Mouse (Mus musculus) forebrain, embryonic 16.5 days (tissue): ENCODE data around the gene Elmsan1. TPM values are rescaled to one million over a fixed set of nuclear protein-coding genes. Genes with fewer than 3 reads are reported as not detected.

Experiments used
- ATAC-seq: fragments of 200-750 bp; cut with Nextera tagmentation; 2 replicates; pipeline ENCODE4 v1.8.0; 2017; ENCODE audit warnings: mild to moderate bottlenecking, moderate library complexity
- H3K27ac ChIP-seq: fragments of 300-500 bp; sonication (generic); 2 replicates; pipeline ENCODE4 v1.5.1; 2014; ENCODE audit warnings: low read length, control low read depth
- H3K27me3 ChIP-seq: fragments of 300-500 bp; sonication (generic); replicated peaks from 2 replicates; pipeline ENCODE4 v1.6.1; 2014; ENCODE audit warnings: low read length; ENCODE audit not compliant: control insufficient read depth, insufficient read depth
- H3K36me3 ChIP-seq: fragments of 300-500 bp; sonication (generic); 2 replicates; pipeline ENCODE4 v1.6.1; 2014; ENCODE audit not compliant: control insufficient read depth, insufficient read depth
- H3K4me1 ChIP-seq: fragments of 300-500 bp; sonication (generic); replicated peaks from 2 replicates; pipeline ENCODE4 v1.6.1; 2014; ENCODE audit warnings: low read length; ENCODE audit not compliant: control insufficient read depth, insufficient read depth
- H3K4me2 ChIP-seq: fragments of 300-500 bp; sonication (generic); 2 replicates; pipeline ENCODE4 v1.6.1; 2014; ENCODE audit warnings: mild to moderate bottlenecking, low read length, control low read depth
- H3K4me3 ChIP-seq: fragments of 300-500 bp; sonication (generic); replicated peaks from 2 replicates; pipeline ENCODE4 v1.5.1; 2014; ENCODE audit warnings: mild to moderate bottlenecking, low read length, control low read depth
- H3K9ac ChIP-seq: fragments of 300-500 bp; sonication (generic); replicated peaks from 2 replicates; pipeline ENCODE4 v1.6.1; 2014; ENCODE audit warnings: low read depth, low read length, control low read depth
- H3K9me3 ChIP-seq: fragments of 300-500 bp; sonication (generic); 2 replicates; pipeline ENCODE4 v1.6.1; 2016; ENCODE audit warnings: low read length; ENCODE audit not compliant: control insufficient read depth
- WGBS: fragments of 180-500 bp; shearing (Covaris S2); extraction: QIAGEN DNeasy Blood & Tissue Kit; methylation state at CpG from one replicate; pipeline ENCODE4 v1.1.7; 2014; 5-methylcytosine and 5-hydroxymethylcytosine counted together
- polyA plus RNA-seq: library from polyadenylated mRNA; unstranded; fragments of >200 nt; fragmentation: Nextera tagmentation; extraction: Ambion mirVana; gene quantifications from 2 replicates; pipeline ENCODE4 v1.2.1, GENCODE M21; 2015

Elmsan1 gene
- polyA plus RNA-seq, 1 experiment from 2014 or later: 3.8 TPM

DNA sequence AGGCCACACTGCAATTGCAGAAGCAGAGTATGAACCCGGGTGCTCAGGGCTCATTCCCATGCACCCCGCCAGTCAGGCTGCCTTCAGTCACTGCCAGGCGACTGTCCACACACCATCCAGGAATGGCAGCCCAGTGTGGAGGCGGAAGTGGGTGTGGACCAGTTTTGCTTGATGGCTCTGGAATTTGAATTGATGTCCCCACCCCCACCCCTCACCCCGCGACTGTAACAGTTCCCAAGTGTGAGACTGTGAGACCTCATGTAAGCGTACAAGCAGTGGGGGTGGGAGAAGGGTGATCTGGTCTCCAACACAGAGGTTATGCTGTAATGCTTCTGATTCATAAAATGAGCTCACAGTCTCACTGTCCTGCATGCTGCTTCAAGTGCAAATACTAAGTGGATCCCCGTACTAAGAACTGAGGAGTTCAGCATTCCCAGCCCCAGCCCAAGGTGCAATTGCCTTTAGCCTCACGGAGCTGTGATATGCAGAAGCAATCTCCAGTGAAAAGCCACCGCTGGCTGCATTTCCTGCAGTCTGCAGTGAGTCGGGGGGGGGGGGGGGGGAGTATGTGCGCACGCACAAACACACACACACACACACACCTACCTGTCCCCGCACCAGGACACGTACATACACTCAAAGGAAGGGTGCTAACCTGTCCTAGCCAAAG lies 28.4 kb downstream of the Elmsan1 start:
- peaks cover 65% of the 10 kb centered on the region for H3K4me1 ChIP-seq
- H3K9ac ChIP-seq: no peak overlapping the region; the same call in 1 of the 2 replicates
- peak overlapping the region; percentile 4; the same call in 1 of the 2 replicates for H3K4me2 ChIP-seq
- H3K27ac ChIP-seq: no peak overlapping the region
- no peaks in the 10 kb centered on the region for H3K27me3 ChIP-seq
- 54% methylated on average over 14 of the region's 15 CpGs for WGBS
- ATAC-seq: no peak
- no peak overlapping the region for H3K4me3 ChIP-seq
- H3K9me3 ChIP-seq: no peaks in the 10 kb centered on the region
- no peaks in the 10 kb centered on the region for H3K36me3 ChIP-seq

- Histone ChIP-seq H3K9ac (no peak overlapping the region), H3K27ac (no peak overlapping the region), H3K4me2 (no peak overlapping the region), H3K36me3 (no peaks in the 10 kb centered on the region), H3K27me3 (no peaks in the 10 kb centered on the region), H3K9me3 (no peaks in the 10 kb centered on the region), H3K4me3 (no peak overlapping the region), H3K4me1 (peaks cover 58% of the 10 kb centered on the region)
- ATAC-seq: no peak
- 72% methylated on average over 14 of the region's 14 CpGs for WGBS
Observed at GRCm38 (mm10) chr12:84188881-84189444, 29.7 kb downstream of the Elmsan1 start.

GRCm38 (mm10) chr12:84187752-84188601 lies 30.7 kb downstream of the Elmsan1 start:
- Histone ChIP-seq H3K4me3 (no peak overlapping the region), H3K4me1 (peaks cover 58% of the 10 kb centered on the region), H3K4me2 (no peak overlapping the region), H3K27ac (peak overlapping the region; percentile 48; the same call in 1 of the 2 replicates), H3K9me3 (no peaks in the 10 kb centered on the region), H3K9ac (no peak overlapping the region), H3K27me3 (no peaks in the 10 kb centered on the region), H3K36me3 (no peaks in the 10 kb centered on the region)
- 57% methylated on average over 15 of the region's 15 CpGs for WGBS
- ATAC-seq: no peak

GRCm38 (mm10) chr12:84186950-84187349 lies 31.7 kb downstream of the Elmsan1 start:
- Histone ChIP-seq H3K4me2 (no peak overlapping the region), H3K27me3 (no peaks in the 10 kb centered on the region), H3K9ac (no peak overlapping the region), H3K4me3 (no peak overlapping the region), H3K27ac (peak overlapping the region; percentile 32; the same call in 1 of the 2 replicates), H3K9me3 (no peaks in the 10 kb centered on the region), H3K4me1 (peaks cover 55% of the 10 kb centered on the region), H3K36me3 (no peaks in the 10 kb centered on the region)
- ATAC-seq: peak; percentile 57
- WGBS: 16% methylated on average over 5 of the region's 5 CpGs

GRCm38 (mm10) chr12:84186536-84186935 lies 32.1 kb downstream of the Elmsan1 start:
- no peaks in the 10 kb centered on the region for H3K27me3 ChIP-seq
- H3K36me3 ChIP-seq: no peaks in the 10 kb centered on the region
- 38% methylated on average over 3 of the region's 3 CpGs for WGBS
- no peak overlapping the region for H3K4me2 ChIP-seq
- H3K4me3 ChIP-seq: no peak overlapping the region
- H3K9ac ChIP-seq: no peak overlapping the region
- H3K27ac ChIP-seq: 0 out of 2 replicates have a peak overlapping the region, but pooled peaks have one; percentile 11
- H3K4me1 ChIP-seq: peaks cover 55% of the 10 kb centered on the region
- no peak for ATAC-seq
- no peaks in the 10 kb centered on the region for H3K9me3 ChIP-seq

DNA sequence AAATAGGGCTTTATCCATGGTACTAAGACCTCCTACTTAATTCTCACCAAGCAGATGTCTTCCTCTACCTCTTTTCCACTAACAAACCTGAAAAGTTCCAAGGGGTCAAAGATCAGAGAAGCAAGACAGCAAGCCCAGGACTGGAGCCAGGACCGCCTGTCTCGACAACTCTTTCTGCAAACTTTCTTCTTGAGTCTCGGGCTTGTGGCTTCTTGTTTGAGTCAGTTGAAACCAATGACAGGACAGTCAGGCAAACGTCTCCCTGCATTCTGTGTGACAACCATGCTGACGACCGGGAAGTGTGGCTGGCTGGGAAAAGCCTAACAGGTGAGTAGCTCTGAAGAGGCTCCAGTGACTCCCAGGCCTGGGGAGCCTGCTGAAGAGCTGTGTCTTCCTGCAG lies 33.1 kb downstream of the Elmsan1 start:
- Histone ChIP-seq H3K27me3 (no peaks in the 10 kb centered on the region), H3K9me3 (no peaks in the 10 kb centered on the region), H3K36me3 (no peaks in the 10 kb centered on the region), H3K4me2 (no peak overlapping the region), H3K4me1 (peaks cover 55% of the 10 kb centered on the region), H3K27ac (no peak overlapping the region), H3K9ac (no peak overlapping the region), H3K4me3 (no peak overlapping the region)
- 50% methylated on average over 6 of the region's 6 CpGs for WGBS
- ATAC-seq: no peak

- Histone ChIP-seq H3K4me2 (no peak overlapping the region), H3K4me1 (peaks cover 55% of the 10 kb centered on the region), H3K9me3 (no peaks in the 10 kb centered on the region), H3K36me3 (no peaks in the 10 kb centered on the region), H3K9ac (no peak overlapping the region), H3K27ac (no peak overlapping the region), H3K4me3 (no peak overlapping the region), H3K27me3 (no peaks in the 10 kb centered on the region)
- 44% methylated on average over 5 of the region's 5 CpGs for WGBS
- ATAC-seq: no peak
Observed at GRCm38 (mm10) chr12:84184979-84185378, 33.7 kb downstream of the Elmsan1 start.

DNA sequence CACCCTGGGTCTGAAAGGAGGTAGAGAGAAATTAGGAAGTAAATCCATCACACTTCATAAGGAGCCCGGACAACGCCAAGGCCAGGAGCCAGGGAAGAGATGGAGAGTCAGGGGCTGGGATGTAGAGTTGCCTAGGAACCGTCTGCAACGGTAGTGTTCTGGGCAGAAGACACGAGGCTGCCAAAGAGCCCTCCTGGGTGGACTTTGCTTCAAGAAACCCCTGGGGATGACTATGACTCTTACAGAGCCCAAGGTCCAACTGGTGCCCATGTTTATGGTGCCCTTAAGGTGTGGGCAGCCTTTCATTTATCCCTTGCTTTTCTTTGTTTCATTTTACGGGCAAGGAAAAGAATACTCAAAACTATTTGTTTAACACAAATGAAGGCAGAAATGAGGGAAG lies 36.7 kb downstream of the Elmsan1 start:
- Histone ChIP-seq H3K4me1 (peaks cover 34% of the 10 kb centered on the region), H3K9me3 (no peaks in the 10 kb centered on the region), H3K4me2 (peak overlapping the region; percentile 16; the same call in 1 of the 2 replicates), H3K27ac (no peak overlapping the region), H3K36me3 (no peaks in the 10 kb centered on the region), H3K4me3 (no peak overlapping the region), H3K9ac (no peak overlapping the region), H3K27me3 (no peaks in the 10 kb centered on the region)
- ATAC-seq: no peak; the same call in 1 of the 2 replicates
- WGBS: 40% methylated on average over 6 of the region's 6 CpGs
